Mouse (Mus musculus): ENCODE measurements around the gene Zxdb. TPM values are rescaled to one million over a fixed set of nuclear protein-coding genes. Genes with fewer than 3 reads are reported as not detected.
"Not testable (repeated sequence)": the region's sequence is repeated elsewhere in the genome, so short reads cannot be mapped to it uniquely, and the experiment has no call there.

Zxdb gene
- 1.7 TPM in 2 replicates for polyA plus RNA-seq (2016; fragmentation: Nextera tagmentation; extraction: Ambion mirVana)

GRCm38 (mm10) chrX:94724192-94724971, at the start of gene Zxdb:
Gene Zxdb (plus strand): TSS chrX:94724569.
- peak; percentile 83 for ATAC-seq (ENCODE audit: low FRiP score)
- not testable (repeated sequence) for H3K4me2 ChIP-seq; H3K4me1 ChIP-seq; H3K27ac ChIP-seq; H3K36me3 ChIP-seq (replicated peaks); H3K27me3 ChIP-seq; H3K9ac ChIP-seq; H3K9me3 ChIP-seq
- WGBS, result no CpG with 5 or more reads among the region's 60 CpGs
- H3K4me3 ChIP-seq (replicated peaks), result peak within 1 kb of the TSS; percentile 31

- Histone ChIP-seq H3K9me3 (no peaks in the 10 kb centered on the region), H3K4me1 (no peaks in the 10 kb centered on the region), H3K4me3 (replicated peaks) (no peak overlapping the region), H3K36me3 (replicated peaks) (no peaks in the 10 kb centered on the region), H3K9ac (no peak overlapping the region), H3K4me2 (no peak overlapping the region), H3K27me3 (no peaks in the 10 kb centered on the region), H3K27ac (no peak overlapping the region)
- ATAC-seq (ENCODE audit: low FRiP score), result no peak
- 48% methylated on average over 4 of the region's 4 CpGs for WGBS
These were observed 49.4 kb upstream of the Zxdb start for GRCm38 (mm10) chrX:94674977-94675376.

GRCm38 (mm10) chrX:94681581-94681980, 42.8 kb upstream of the Zxdb start:
- ATAC-seq (ENCODE audit: low FRiP score); H3K27ac ChIP-seq; H3K4me1 ChIP-seq; H3K9ac ChIP-seq; H3K4me3 ChIP-seq (replicated peaks); H3K9me3 ChIP-seq; H3K4me2 ChIP-seq; H3K27me3 ChIP-seq; H3K36me3 ChIP-seq (replicated peaks): not testable (repeated sequence)
- WGBS, result no CpG with 5 or more reads among the region's 2 CpGs

GRCm38 (mm10) chrX:94689593-94689992, 34.8 kb upstream of the Zxdb start:
- H3K9ac ChIP-seq; H3K27ac ChIP-seq; H3K4me1 ChIP-seq; H3K4me2 ChIP-seq; H3K9me3 ChIP-seq; H3K4me3 ChIP-seq (replicated peaks); H3K27me3 ChIP-seq; H3K36me3 ChIP-seq (replicated peaks): not testable (repeated sequence)
- 89% methylated on average over 5 of the region's 5 CpGs for WGBS
- peak; percentile 64; the same call in 1 of the 2 replicates for ATAC-seq (ENCODE audit: low FRiP score)

- H3K36me3 ChIP-seq (replicated peaks); H3K27me3 ChIP-seq; ATAC-seq (ENCODE audit: low FRiP score); H3K4me3 ChIP-seq (replicated peaks); H3K27ac ChIP-seq; H3K4me1 ChIP-seq; H3K4me2 ChIP-seq; H3K9me3 ChIP-seq; H3K9ac ChIP-seq: not testable (repeated sequence)
- WGBS, result 94% methylated on average over 7 of the region's 7 CpGs
These were observed 17.7 kb upstream of the Zxdb start for GRCm38 (mm10) chrX:94706676-94707075.

- not testable (repeated sequence) for ATAC-seq (ENCODE audit: low FRiP score); H3K27ac ChIP-seq; H3K4me1 ChIP-seq; H3K9me3 ChIP-seq; H3K4me3 ChIP-seq (replicated peaks); H3K36me3 ChIP-seq (replicated peaks); H3K9ac ChIP-seq; H3K4me2 ChIP-seq; H3K27me3 ChIP-seq
- WGBS, result no CpG with 5 or more reads among the region's 3 CpGs
These were observed 14.6 kb upstream of the Zxdb start for GRCm38 (mm10) chrX:94709752-94710151.

GRCm38 (mm10) chrX:94724972-94725569, 702 bp downstream of the Zxdb start:
- not testable (repeated sequence) for H3K27ac ChIP-seq; H3K27me3 ChIP-seq; H3K4me2 ChIP-seq; H3K36me3 ChIP-seq (replicated peaks); H3K9ac ChIP-seq; H3K9me3 ChIP-seq; H3K4me1 ChIP-seq
- 22% methylated on average over 21 of the region's 102 CpGs for WGBS
- H3K4me3 ChIP-seq (replicated peaks), result peak overlapping the region; percentile 31
- peak; percentile 82 for ATAC-seq (ENCODE audit: low FRiP score)

GRCm38 (mm10) chrX:94725627-94726083, 1.3 kb downstream of the Zxdb start:
- no CpG with 5 or more reads among the region's 41 CpGs for WGBS
- H3K9ac ChIP-seq; H3K4me1 ChIP-seq; H3K4me2 ChIP-seq; H3K27me3 ChIP-seq; H3K4me3 ChIP-seq (replicated peaks); H3K36me3 ChIP-seq (replicated peaks); H3K27ac ChIP-seq; H3K9me3 ChIP-seq: not testable (repeated sequence)
- peak; percentile 52 for ATAC-seq (ENCODE audit: low FRiP score)

GRCm38 (mm10) chrX:94731596-94731995, 7.2 kb downstream of the Zxdb start:
- Histone ChIP-seq H3K9ac (no peak overlapping the region), H3K27me3 (no peaks in the 10 kb centered on the region), H3K4me2 (no peak overlapping the region), H3K36me3 (replicated peaks) (no peaks in the 10 kb centered on the region), H3K9me3 (no peaks in the 10 kb centered on the region), H3K4me1 (no peaks in the 10 kb centered on the region), H3K27ac (no peak overlapping the region), H3K4me3 (replicated peaks) (no peak overlapping the region)
- ATAC-seq (ENCODE audit: low FRiP score), result no peak

GRCm38 (mm10) chrX:94753733-94754132, 29.4 kb downstream of the Zxdb start:
- WGBS, result 88% methylated on average over 5 of the region's 5 CpGs
- no peak for ATAC-seq (ENCODE audit: low FRiP score)
- Histone ChIP-seq H3K9ac (no peak overlapping the region), H3K27me3 (no peaks in the 10 kb centered on the region), H3K27ac (no peak overlapping the region), H3K4me1 (no peaks in the 10 kb centered on the region), H3K4me2 (no peak overlapping the region), H3K4me3 (replicated peaks) (no peak overlapping the region), H3K36me3 (replicated peaks) (no peaks in the 10 kb centered on the region), H3K9me3 (no peaks in the 10 kb centered on the region)

DNA sequence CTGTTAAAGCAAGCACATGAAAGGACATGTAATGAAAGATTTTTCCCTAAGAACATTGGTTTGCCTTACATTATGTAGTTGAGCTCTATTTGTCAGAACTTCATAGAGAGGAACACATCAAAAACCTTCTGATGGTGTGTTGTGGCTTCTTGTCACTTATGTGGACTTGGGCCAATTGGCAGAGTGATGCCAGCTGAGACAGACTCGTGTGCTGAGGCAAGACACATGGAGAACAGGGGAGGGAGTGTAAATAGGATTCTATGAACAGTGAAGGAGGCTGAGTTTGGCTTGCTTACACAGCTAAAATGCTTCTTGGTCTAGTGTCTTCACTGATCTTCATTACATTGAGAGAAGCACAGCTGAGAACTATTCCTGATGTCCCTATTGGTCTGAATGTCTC, 35.6 kb downstream of the Zxdb start:
- H3K27me3 ChIP-seq, result no peaks in the 10 kb centered on the region
- no peak overlapping the region for H3K27ac ChIP-seq
- no peak for ATAC-seq (ENCODE audit: low FRiP score)
- H3K36me3 ChIP-seq (replicated peaks), result no peaks in the 10 kb centered on the region
- no peak overlapping the region for H3K4me2 ChIP-seq
- H3K4me1 ChIP-seq, result no peaks in the 10 kb centered on the region
- H3K9ac ChIP-seq, result no peak overlapping the region
- no peak overlapping the region for H3K4me3 ChIP-seq (replicated peaks)
- WGBS, result 40% methylated on average over 1 of the region's 1 CpGs
- H3K9me3 ChIP-seq, result no peaks in the 10 kb centered on the region

DNA sequence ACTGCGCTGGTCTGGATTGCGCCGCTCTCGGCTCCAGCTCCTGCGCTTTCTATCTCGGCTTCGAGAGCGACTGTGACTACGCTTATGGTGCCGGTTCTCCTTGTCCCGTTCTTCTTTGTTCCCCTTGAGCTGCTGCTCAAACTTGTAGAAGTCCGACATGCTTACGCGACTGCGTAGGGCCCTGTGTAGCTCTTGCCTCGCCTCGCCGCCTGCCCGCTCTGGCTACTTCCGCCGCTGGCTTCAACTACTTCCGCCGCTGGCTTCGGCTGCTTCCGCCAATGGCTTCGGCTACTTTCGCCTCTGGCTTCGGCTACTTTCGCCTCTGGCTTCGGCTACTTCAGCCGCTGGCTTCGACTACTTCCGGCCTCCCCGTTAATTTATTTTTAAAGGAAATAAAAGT, 49.5 kb downstream of the Zxdb start:
- H3K4me2 ChIP-seq, result no peak overlapping the region
- no peak overlapping the region for H3K9ac ChIP-seq
- no peak overlapping the region for H3K27ac ChIP-seq
- H3K9me3 ChIP-seq, result no peaks in the 10 kb centered on the region
- H3K4me3 ChIP-seq (replicated peaks), result no peak overlapping the region
- WGBS, result 94% methylated on average over 34 of the region's 34 CpGs
- no peaks in the 10 kb centered on the region for H3K36me3 ChIP-seq (replicated peaks)
- no peaks in the 10 kb centered on the region for H3K27me3 ChIP-seq
- no peaks in the 10 kb centered on the region for H3K4me1 ChIP-seq
- no peak for ATAC-seq (ENCODE audit: low FRiP score)

All from forebrain, embryonic 12.5 days (tissue).